Mouse (Mus musculus) granulocyte monocyte progenitor cell, adult 5-6 weeks (primary cell): ENCODE measurements around the gene Ppp1r15a. TPM values are rescaled to one million over a fixed set of nuclear protein-coding genes. Genes with fewer than 3 reads are reported as not detected.

Experiments used
- ATAC-seq: replicated peaks from 2 replicates; pipeline ENCODE4 v1.8.0; 2016; ENCODE audit warnings: mild to moderate bottlenecking, moderate TSS enrichment, inconsistent platforms; ENCODE audit not compliant: poor library complexity, severe bottlenecking
- total RNA-seq, 2 experiments: library from RNA; stranded (forward) in 1 of 2; stranded (reverse) in 1 of 2; fragments of 200-712, 200-1000 nt in 1 of 2; fragments of >200 nt in 1 of 2; fragmentation: Nextera tagmentation in 1 of 2; gene quantifications; 2 replicates each; pipeline ENCODE4 v1.2.3; 2014 to 2017

Gene Ppp1r15a
- 8.3 and 22.1 TPM in 2 replicates for total RNA-seq (2014; fragmentation: Nextera tagmentation)
- 51.1 and 54.9 TPM in 2 replicates for total RNA-seq (2017)

DNA sequence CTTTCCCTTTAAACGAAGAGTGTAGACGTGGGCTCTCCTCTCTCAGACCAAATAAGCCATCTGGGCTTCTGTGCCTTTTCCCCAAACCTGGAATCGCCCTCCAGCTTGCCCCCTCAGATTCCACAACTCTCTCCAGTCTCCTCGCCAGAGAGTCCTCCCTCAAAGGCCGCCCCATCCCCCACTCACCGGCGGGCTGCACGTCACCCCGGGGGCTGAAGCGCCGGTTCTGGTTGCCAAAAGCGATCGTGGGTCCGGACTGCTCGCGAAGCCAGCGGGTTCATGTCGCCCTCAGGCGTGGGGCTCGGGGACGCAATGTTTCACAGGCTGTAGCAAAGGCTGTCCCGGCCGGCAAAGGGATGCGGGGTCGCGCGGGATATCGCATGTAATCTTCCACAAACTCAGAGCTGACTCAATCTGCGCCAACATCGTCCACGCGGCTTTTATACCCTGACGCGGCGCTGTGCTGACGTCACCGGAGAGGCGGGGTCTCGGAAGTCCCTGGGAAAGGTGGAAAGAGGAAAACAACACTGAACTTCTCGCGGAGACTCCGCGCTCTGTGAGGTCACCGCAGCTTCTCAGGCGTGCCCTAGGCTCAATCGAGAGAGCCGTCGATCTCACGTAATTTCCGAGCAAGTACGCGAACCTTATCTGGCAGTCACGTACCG is at the start of gene Ppp1r15a, which contains the start of gene Plekha4:
Ppp1r15a (minus strand) TSS at position 460 of the 665 bp plus-strand sequence.
Plekha4 (plus strand) TSS at position 522 of the 665 bp plus-strand sequence.
- peak; percentile 72 for ATAC-seq

DNA sequence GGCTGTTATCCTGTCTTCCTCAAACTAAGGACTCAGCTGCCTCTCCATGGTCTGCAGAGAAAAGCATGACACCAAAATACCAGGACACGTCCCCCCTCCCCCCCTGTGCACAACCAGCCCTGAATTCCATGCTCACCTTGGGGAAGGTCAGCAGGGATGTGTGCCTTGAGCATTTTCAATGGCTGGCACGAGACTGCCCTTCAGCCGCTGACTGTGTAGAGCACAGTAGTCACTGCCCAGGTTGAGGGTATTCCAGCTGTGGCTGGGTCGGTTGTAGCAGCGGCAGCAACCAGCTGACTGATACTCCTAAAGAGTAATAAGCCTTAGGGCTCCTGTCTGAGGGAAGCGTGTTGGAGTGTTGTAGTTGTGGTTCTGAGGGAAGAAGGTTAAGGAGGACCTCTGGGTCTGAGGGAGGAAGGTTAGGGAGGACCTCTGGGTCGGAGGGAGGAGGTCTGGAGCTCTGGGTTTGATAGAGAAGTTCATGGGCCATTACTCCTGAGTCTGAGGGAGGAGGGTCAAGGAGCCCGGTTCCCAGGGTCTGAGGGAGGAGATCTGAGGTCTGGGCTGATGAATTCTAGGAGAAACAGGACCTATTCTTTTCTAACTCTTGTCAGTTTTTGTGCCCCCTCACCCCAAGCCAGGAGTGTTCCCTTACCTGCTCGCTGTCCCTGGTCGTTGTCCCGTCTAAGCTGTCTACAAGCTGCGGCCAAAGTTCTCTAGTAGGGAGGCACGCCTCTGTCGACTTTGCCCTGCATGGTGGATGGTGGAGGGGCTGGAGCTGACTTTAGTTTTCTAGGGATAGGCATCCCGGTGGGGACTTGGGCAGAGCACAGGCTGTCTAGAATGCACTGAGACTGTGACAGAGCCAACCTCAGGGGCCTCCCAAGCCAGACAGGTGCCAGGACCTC is 48.7 kb upstream of the Ppp1r15a start:
- ATAC-seq, result no peak

DNA sequence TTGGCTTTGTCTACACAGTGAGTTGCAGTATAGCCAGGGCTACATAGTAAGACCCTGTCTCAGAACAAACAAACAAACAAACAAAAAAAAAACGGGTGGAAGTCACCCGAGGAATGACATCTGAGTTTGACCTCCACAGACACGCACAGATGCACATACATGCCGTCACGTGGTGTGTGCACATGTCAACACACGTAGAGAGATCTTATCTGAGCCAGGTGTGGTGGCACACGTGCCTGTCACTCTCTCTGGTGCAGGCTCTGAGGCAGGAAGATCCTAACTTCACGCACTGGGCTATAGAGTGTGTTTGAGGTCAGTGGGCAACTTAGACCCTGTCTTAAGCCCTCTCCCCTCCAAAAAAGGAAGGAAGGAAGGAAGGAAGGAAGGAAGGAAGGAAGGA is 47.9 kb upstream of the Ppp1r15a start:
- no peak for ATAC-seq

DNA sequence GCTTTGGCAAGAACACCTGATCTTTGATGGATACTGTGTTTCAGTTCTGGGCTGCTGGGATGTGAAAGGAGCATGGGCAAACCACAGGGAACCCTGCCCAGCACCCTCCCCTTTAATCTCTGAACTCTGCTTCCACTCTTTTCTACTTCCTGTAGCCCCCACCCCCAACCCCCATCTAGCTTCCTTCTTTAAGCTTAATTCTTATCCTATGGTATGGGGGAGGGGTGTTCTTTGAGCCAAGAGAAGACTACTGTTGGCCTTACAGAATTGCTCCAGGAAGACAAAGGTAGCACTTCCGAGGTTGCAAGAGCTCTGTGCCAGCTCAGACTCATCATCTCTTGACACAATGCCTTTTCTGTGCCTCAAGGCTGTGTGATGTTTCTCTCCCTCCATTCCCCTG is 45.9 kb upstream of the Ppp1r15a start:
- no peak for ATAC-seq

DNA sequence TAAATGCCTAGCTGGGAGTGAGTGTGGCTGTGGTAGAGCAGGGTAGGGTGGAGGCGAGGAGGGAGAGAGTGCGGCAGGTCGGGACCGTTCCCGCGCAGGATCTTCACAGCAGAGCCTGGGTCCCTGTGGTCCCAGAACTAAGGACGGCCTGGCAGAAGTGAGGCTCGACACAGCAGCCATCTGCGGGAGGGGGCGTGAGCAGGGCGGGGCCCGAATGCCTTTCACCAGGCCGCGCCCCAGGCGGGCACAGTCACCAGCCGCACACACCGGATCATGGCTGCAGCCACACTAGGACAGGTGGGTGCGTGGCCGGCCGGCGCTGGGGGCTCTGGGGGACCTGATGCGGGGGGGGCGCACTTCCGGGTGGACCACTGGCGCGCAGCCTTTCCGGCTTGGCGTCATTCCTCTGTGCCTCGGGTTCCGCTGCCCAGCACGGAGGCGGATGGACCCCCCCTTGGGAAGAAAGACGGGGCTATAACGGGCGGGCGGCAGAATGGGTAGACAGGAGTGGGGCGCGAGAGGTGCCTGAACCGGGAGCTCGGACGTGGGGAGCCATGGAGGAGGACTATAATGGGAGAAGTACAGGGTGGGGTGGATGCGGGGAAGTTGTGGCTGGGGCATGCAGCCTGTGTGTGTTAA is 44.2 kb upstream of the Ppp1r15a start, which contains the start of gene Bcat2:
Bcat2 (plus strand) TSS at position 51 of the 639 bp plus-strand sequence.
- peak; percentile 73 for ATAC-seq

DNA sequence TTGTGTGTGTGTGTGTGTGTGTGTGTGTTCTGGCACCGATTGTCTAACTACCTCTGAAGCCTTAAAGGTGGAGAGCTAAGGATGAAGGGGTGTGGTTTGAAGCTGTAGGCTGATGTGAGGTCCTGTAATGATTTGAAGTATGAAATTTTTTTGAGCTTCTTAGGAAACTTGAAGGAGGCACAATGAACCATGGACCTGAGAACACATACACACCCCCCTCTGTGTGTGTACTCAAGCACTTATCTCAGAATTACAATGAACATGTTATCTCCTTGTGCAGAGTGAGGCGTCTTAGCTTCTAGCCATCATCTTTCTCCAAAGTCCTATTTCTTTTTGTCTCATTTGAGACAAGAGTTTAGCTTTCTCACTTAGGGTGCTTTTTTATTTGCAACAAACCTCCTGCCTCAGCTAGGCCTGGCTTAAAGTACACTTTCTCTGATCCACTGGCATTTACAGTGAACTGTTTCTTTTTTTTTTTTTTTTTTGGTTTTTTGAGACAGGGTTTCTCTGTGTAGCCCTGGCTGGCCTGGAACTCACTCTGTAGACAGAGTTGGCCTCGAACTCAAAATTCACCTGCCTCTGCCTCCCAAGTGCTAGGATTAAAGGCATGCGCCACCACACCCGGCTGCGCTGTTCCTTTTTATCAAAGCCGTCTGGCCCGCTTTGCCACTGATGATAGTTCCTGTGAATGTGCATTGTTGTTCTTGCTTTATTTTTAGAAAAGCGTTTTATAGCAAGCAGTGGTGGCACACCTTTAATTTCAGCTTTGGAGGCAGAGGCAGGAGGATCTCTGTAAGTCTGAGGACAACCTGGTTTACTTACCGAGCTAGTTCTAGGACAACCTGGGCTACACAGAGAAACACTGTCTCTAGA is 42.8 kb upstream of the Ppp1r15a start:
- ATAC-seq, result no peak

DNA sequence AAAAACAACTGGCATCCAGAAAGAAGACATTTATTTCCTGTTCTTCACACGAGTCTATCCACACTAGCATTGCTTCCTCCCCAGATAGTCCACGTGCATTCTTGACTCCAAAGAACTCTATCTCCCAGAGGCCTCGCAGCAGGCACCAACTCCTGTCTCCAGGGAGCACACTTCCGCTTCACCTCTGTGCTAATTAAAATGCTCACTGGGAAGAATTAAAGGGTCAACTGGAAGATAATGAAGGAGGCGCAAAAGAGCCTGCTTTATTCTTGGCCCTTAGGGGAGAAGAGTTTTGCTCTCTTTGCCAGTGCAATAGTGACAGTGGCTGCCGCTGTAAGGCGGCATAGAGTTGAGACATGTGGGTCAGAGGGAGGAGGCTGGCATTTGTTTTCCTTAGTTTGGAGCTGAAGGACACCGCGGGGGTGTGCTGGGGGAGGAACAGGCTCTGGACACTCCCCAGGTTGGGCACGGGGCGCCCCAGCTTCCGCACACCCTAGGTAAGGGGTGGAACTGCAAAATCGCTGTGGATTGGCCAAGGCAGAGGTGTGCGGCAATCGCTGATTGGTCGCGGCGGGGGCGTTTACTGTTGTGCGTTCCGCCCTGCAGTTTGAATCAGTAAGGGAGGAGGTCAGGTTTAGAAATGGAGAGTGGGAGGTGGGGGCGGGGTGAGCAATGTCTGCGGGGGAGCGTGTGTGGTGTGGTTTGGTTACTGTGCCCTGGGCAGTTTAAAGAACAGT is 41.9 kb upstream of the Ppp1r15a start:
- peak; percentile 80 for ATAC-seq

DNA sequence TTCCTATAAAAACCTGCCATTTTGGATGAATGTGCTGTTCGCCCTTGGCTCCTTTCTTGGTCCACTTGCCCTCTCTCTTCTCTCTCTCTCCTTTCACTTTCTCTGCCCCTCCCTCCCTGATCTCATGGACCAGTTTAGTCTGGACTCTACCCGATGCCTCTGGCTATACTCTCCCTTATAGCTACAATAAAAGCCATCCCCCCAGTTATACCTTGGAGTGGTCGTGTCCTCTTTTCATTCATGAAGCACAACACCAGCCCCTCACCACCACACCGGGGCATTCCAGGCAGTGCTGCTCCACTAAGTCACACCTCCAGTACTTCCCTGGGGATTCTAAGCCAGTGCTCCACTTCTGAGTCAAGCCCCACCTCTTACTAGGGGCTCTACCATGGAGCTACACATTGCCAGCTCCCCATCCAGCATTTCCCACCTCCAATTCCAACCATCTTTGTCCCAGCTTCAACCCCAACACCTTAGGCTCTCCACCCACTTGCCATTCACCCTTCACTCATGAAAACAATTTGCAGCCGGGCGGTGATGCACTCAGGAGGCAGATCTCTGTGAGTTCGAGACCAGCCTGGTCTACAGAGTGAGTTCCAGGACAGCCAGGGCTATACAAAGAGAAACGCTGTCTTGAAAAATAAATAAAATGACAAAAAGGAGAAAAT is 41.2 kb upstream of the Ppp1r15a start:
- no peak for ATAC-seq

DNA sequence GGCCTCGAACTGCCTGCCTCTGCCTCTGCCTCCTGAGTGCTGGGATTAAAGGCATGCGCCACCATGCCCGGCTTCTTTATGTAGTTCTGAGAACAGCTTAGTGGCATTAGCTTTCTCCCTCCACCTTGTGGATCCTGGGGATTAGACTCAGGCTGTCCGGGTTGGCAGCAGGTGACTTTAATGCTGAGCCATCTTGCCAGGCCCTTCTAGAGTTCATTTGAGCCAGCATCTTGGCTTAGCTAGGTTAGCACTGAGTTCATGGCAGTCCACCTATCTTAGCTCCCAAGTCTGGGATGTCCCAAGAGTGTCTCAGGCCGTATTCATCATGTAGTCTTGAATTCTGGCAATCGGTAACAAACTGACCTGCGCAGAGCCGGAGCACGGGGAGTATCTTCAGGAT is 39.4 kb upstream of the Ppp1r15a start:
- ATAC-seq, result no peak

DNA sequence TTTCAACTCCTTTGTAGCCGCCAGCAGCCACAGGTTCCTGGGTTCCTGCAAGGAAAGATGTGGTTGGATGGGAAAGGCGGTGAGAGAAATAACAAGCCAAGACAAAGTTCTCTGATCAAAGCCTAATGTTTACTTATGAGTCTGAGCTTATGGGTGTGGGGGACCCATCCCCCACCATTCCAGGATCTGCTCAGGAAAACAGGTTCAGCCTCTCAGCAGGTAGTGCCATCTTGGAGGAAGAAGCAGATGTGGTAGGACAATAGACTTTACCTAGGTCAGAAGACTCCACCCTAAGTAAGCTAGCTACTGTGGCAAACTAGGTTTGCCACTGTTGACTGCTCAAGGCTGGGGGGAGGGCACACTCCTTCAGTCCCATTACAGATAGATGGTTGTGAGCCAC is 38.7 kb upstream of the Ppp1r15a start:
- ATAC-seq, result no peak

DNA sequence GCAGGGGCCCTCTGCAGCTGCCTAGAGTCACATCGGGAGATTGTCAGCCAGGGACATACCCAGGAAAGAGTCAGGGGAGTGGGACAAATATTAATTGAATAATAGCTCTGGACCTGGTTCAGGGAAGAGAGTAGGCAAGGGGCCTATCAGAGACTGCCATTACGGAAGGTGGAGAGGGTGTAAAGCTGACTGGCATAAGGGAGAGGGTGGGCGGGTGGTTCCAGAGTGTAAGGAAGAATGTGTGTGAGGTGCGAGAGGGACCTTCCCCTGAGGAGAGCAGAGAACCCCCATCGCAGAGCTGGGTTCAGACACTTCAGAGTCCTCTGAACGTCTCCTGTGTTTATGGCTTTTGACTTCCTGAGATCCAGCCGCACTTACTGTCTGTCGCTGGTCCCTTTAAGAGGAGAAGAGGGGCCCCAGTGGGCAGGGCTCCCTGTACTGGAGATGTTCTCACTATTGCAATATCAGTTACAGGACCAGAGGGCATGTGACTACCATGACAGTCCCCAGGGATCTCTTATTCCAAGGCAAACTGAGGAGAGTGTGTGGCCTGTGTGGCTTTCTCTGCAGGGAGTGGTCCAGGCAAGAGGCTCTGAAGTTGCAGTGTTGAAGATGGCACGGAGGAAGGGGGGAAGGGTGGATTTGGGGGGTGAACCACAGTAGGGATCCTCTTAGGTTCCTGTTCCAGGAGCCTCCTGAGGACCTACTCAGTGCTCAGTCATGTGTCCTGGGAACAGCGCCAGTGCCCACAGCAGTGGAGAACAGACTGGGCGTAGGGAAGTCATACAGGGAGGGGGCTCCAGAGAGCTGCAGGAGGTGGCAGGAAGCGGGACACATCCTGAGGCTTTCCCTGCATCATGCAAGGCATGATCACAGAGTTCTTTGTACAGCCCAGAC is 35.8 kb upstream of the Ppp1r15a start:
- peak; percentile 64 for ATAC-seq

DNA sequence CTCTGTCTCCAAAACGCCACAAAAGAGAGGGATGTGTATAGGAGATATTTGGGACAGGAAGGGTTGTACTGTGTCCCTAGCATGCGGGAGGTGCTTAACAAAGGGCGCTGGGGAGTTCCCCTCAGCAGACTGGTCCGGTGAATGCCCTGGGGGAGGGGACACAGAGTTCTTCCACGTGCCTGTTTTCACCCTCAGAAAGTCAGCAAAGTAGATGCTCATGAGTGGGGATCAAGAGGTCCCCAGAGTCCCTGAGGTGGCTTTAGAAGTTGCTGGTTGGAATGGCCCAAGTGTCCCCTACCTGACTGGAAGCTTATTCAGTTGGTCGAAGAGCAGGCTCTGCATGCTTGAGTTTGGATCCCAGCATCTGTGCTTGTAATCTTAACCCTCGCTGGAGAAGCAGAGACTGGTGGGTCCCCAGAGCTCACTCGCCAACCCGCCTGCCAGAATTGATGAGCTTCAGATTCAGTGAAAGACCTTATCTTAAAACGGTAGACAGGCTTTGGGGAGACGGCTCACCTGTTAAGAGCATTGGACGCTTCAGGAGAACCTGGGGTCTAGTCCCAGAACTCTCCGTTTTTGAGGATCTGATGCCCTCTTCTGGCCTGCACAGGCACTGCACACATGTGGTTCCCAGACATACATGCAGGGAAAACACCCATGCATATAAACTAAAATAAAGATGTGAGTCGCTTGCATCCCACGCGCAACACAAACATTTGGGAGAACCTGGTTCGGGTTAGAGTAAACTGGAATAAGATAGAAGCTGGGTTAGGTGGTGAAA is 35.0 kb upstream of the Ppp1r15a start:
- peak; percentile 71 for ATAC-seq

DNA sequence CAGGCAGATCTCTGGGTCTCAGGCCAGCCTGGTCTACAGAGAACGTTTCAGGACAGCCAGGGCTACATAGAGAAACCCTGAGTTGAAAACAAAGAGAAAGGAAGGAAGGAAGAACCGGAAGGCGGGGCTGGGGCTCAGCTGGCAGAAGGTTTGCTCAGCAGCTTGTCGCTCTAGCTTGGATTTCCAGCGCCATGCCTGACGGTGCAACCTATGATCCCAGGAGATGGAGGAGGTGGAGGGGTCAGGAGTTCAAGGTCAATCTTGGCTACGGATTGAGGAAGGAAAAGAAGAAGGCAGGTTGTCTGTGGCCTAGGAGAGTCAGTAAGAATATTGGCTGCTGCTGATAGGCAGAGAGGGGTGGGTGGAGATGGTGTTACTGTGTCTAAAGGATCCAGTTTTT is 34.2 kb upstream of the Ppp1r15a start:
- no peak for ATAC-seq

DNA sequence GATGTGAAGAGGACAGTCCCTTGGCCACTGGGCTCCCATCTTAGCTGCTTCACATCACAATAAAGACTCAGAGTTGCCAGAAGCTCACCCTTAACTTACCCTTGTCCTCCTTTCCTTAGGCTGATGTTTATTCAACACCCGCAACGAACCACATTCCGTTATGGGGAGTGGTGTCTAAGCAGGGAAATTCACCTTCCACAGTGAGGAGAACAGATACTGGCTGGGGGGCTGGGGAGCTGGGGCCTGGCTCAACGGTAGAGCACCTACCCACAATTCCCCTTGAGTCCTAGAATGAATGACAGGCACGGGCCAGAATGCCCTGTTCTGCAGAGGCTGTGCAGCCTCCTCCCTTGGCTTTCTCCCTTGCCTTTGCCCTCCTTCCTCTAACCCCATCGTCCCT is 32.8 kb upstream of the Ppp1r15a start:
- ATAC-seq, result no peak

DNA sequence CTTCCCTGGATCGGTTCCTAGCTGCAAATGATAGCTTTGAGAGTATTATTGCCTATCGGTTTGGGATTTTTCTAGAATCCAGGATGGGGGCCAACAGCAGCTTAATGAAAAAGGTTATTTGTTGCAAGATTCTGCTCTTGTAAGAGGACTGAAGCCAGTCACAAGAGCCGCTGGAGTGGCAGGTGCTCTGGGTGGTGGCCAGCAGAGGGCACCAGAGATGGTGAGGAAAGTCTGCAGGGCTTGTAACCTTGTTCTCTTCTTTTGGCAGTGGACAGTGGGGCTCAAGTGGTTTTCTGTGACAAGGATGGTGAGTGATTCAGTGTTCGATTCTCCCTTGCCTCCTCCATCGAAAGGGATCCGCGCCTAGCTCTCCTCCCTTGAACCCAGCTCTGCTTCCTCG is 29.7 kb upstream of the Ppp1r15a start:
- ATAC-seq, result peak; percentile 90

DNA sequence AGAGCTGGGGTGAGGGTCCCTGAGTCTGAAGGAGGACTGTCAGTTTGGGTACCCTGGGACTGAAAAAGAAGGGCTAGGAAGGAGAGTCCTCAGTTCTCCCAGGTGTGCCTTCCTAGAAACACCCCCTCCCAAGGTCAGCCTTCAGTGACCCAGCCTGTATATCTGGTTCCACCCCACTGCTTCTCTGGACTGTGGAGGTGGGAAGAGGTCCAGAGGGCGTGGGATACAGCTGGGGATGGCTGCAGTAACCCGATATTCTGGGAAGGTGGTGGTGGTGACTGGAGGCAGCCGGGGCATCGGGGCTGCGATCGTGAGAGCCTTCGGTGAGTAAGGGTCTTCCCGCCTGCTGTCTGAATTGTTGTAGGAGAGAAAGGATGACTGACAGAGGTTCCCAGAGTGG is 28.7 kb upstream of the Ppp1r15a start, which contains the start of gene Hsd17b14:
Hsd17b14 (plus strand) TSS at position 150 of the 400 bp plus-strand sequence.
- ATAC-seq, result no peak

DNA sequence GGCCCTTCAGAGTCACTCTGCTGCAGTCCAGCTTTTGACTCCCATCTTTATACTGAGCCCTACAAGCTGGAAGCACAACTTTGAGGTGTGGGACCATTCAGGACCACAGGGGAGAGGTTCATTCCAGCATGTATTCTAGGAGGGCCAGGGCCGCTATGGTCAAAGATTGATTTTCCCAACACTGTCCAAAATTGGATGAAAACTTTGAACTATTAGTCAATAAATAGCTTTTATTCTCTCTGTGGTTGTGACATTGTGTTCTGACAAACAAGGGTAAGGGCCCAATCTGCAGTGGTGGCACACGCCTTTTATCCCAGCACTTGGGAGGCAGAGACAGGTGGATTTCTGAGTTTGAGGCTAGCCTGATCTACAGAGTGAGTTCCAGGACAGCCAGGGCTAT is 27.9 kb upstream of the Ppp1r15a start:
- ATAC-seq, result no peak
